Mouse (Mus musculus): ENCODE results near the gene Akirin2. TPM values are rescaled to one million over a fixed set of nuclear protein-coding genes. Genes with fewer than 3 reads are reported as not detected.

The Akirin2 gene
- polyA plus RNA-seq, 1 experiment from 2014 or later, result 35.3 TPM

GRCm38 (mm10) chr4:34614630-34615094, 63.9 kb downstream of the Akirin2 start, which contains the start of the genes Orc3 and Rars2:
Orc3 (minus strand) TSS chr4:34614944.
Rars2 (plus strand) TSS chr4:34614957.
- no peaks in the 10 kb centered on the region for H3K9me3 ChIP-seq (ENCODE audit: control insufficient read depth, low read length)
- peak within 1 kb of the TSS; percentile 87 for H3K27ac ChIP-seq (ENCODE audit: low read depth, low read length)
- H3K4me3 ChIP-seq (ENCODE audit: low read length), result peak within 1 kb of the TSS; percentile 85
- peaks cover 19% of the 10 kb centered on the region for H3K4me1 ChIP-seq (ENCODE audit: control insufficient read depth, insufficient read depth, low read depth, low read length)
- H3K27me3 ChIP-seq (replicated peaks; ENCODE audit: control insufficient read depth, insufficient read depth, low read length), result no peaks in the 10 kb centered on the region
- no peaks in the 10 kb centered on the region for H3K36me3 ChIP-seq (ENCODE audit: control insufficient read depth, insufficient read depth, low read length)
- WGBS, result under 1% methylated on average over 42 of the region's 42 CpGs
- ATAC-seq, result peak; percentile 99
- peak within 1 kb of the TSS; percentile 89 for H3K9ac ChIP-seq (ENCODE audit: low read depth, low read length)
- H3K4me2 ChIP-seq (ENCODE audit: low read length), result peak within 1 kb of the TSS; percentile 80

- Histone ChIP-seq H3K4me1 (ENCODE audit: control insufficient read depth, insufficient read depth, low read depth, low read length) (peaks cover 19% of the 10 kb centered on the region), H3K36me3 (ENCODE audit: control insufficient read depth, insufficient read depth, low read length) (no peaks in the 10 kb centered on the region), H3K9me3 (ENCODE audit: control insufficient read depth, low read length) (no peaks in the 10 kb centered on the region), H3K4me3 (ENCODE audit: low read length) (peak overlapping the region; percentile 85), H3K4me2 (ENCODE audit: low read length) (peak overlapping the region; percentile 80), H3K27me3 (replicated peaks; ENCODE audit: control insufficient read depth, insufficient read depth, low read length) (no peaks in the 10 kb centered on the region), H3K9ac (ENCODE audit: low read depth, low read length) (peak overlapping the region; percentile 89), H3K27ac (ENCODE audit: low read depth, low read length) (peak overlapping the region; percentile 87)
- ATAC-seq, result peak; percentile 40
- WGBS, result 2% methylated on average over 13 of the region's 13 CpGs
Observed at GRCm38 (mm10) chr4:34615303-34615702, 64.6 kb downstream of the Akirin2 start.

- 50% methylated on average over 8 of the region's 8 CpGs for WGBS
Observed at GRCm38 (mm10) chr4:34616146-34616545, 65.4 kb downstream of the Akirin2 start.

More at GRCm38 (mm10) chr4:34616146-34616545, 65.4 kb downstream of the Akirin2 start:
- ATAC-seq, result no peak
- Histone ChIP-seq H3K4me2 (ENCODE audit: low read length) (peak overlapping the region; percentile 80), H3K27ac (ENCODE audit: low read depth, low read length) (peak overlapping the region; percentile 23; the same call in 1 of the 2 replicates), H3K9ac (ENCODE audit: low read depth, low read length) (peak overlapping the region; percentile 89), H3K4me1 (ENCODE audit: control insufficient read depth, insufficient read depth, low read depth, low read length) (peaks cover 19% of the 10 kb centered on the region), H3K9me3 (ENCODE audit: control insufficient read depth, low read length) (no peaks in the 10 kb centered on the region), H3K27me3 (replicated peaks; ENCODE audit: control insufficient read depth, insufficient read depth, low read length) (no peaks in the 10 kb centered on the region), H3K36me3 (ENCODE audit: control insufficient read depth, insufficient read depth, low read length) (no peaks in the 10 kb centered on the region), H3K4me3 (ENCODE audit: low read length) (peak overlapping the region; percentile 85)

Other genes with a start within 250 kb of the Akirin2 start
- gene Orc3, start 64.0 kb downstream of the Akirin2 start, polyA plus RNA-seq (2015; fragmentation: Nextera tagmentation; extraction: Ambion mirVana), result 71.0 and 76.9 TPM in 2 replicates
- 47.4 and 49.4 TPM in 2 replicates for gene Rars2, start 64.0 kb downstream of the Akirin2 start, polyA plus RNA-seq (2015; fragmentation: Nextera tagmentation; extraction: Ambion mirVana)
- 47.3 and 51.9 TPM in 2 replicates for gene Slc35a1, start 136.5 kb downstream of the Akirin2 start, polyA plus RNA-seq (2015; fragmentation: Nextera tagmentation; extraction: Ambion mirVana)
- 2.9 and 4.0 TPM in 2 replicates for gene Cfap206, start 179.3 kb downstream of the Akirin2 start, polyA plus RNA-seq (2015; fragmentation: Nextera tagmentation; extraction: Ambion mirVana)
- not detected in 2 replicates for gene Gm136, start 205.3 kb downstream of the Akirin2 start, polyA plus RNA-seq (2015; fragmentation: Nextera tagmentation; extraction: Ambion mirVana)
- gene Smim8, start 227.5 kb downstream of the Akirin2 start, polyA plus RNA-seq (2015; fragmentation: Nextera tagmentation; extraction: Ambion mirVana), result 45.8 and 49.8 TPM in 2 replicates